Mouse (Mus musculus) stomach, postnatal 0 days (tissue): ENCODE measurements at regions not wholly inside any gene's neighbourhood (a gene's known extent, or its start where the extent isn't known, plus 50 kb on each side); places are given as distances from the start of the nearest gene placed in this dataset.
A peak's percentile ranks its signal among the peaks of the same experiment; 100 is the strongest.

Source experiments
- ATAC-seq: fragments of 200-750 bp; cut with Nextera tagmentation; 2 replicates; pipeline ENCODE4 v1.8.0; 2017; ENCODE audit not compliant: low FRiP score, low TSS enrichment
- DNase-seq: peaks from one replicate; pipeline ENCODE4 v3.0.0-alpha.2; 2016; ENCODE audit warnings: low spot score
- H3K27ac ChIP-seq: fragments of 300-500 bp; sonication (generic); replicated peaks from 2 replicates; pipeline ENCODE4 v1.5.1; 2014; ENCODE audit warnings: mild to moderate bottlenecking, control low read depth
- H3K27me3 ChIP-seq: fragments of 300-500 bp; sonication (generic); 2 replicates; pipeline ENCODE4 v1.6.1; 2014; ENCODE audit warnings: low read length; ENCODE audit not compliant: control insufficient read depth, insufficient read depth
- H3K36me3 ChIP-seq: fragments of 300-500 bp; sonication (generic); 2 replicates; pipeline ENCODE4 v1.6.1; 2014; ENCODE audit warnings: low read length, mixed read lengths; ENCODE audit not compliant: control insufficient read depth, insufficient read depth
- H3K4me1 ChIP-seq: fragments of 300-500 bp; sonication (generic); replicated peaks from 2 replicates; pipeline ENCODE4 v1.6.1; 2014; ENCODE audit warnings: antibody characterized with exemption; ENCODE audit not compliant: control insufficient read depth, insufficient read depth
- H3K4me2 ChIP-seq: fragments of 300-500 bp; sonication (generic); replicated peaks from 2 replicates; pipeline ENCODE4 v1.6.1; 2014; ENCODE audit warnings: low read depth, mild to moderate bottlenecking, control low read depth, moderate library complexity
- H3K4me3 ChIP-seq: fragments of 300-500 bp; sonication (generic); 2 replicates; pipeline ENCODE4 v1.5.1; 2014; ENCODE audit warnings: low read depth, low read length, control low read depth
- H3K9ac ChIP-seq: fragments of 300-500 bp; sonication (generic); 2 replicates; pipeline ENCODE4 v1.6.1; 2014; ENCODE audit warnings: mild to moderate bottlenecking, low read length, control low read depth, mixed read lengths
- H3K9me3 ChIP-seq: fragments of 300-500 bp; sonication (generic); 2 replicates; pipeline ENCODE4 v1.6.1; 2016; ENCODE audit warnings: low read length; ENCODE audit not compliant: control insufficient read depth
- CTCF ChIP-seq: IDR thresholded peaks from 2 replicates; pipeline ENCODE4 v1.5.1; 2016; ENCODE audit warnings: antibody characterized with exemption, low read depth, mild to moderate bottlenecking, moderate library complexity
- EP300 ChIP-seq: optimal IDR thresholded peaks from 2 replicates; pipeline ENCODE3; 2016; ENCODE audit warnings: antibody characterized with exemption
- WGBS: fragments of 180-500 bp; shearing (Covaris S2); extraction: QIAGEN DNeasy Blood & Tissue Kit; methylation state at CpG from one replicate; pipeline ENCODE4 v1.1.7; 2014; 5-methylcytosine and 5-hydroxymethylcytosine counted together

DNA sequence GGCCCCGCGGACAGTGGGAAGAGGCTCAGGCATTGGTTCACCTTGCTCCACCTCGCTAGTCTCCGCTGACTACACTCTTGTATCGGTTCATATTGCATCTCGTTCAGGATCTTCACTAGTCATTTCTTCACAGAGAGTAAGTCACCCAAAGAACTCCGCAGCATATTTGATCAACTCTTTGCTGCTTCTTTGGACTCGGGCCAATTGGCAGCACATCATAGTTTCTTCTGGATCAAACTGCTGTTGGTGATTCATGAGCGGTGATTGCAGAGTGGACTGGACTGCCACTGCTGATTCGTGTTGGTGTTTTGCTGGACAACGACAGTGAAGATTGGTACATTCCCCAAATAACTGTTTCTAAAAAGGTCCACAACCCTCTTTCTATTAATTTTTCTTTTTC lies 98.4 kb upstream of the Mb21d2 start:
- H3K9me3 ChIP-seq, result no peaks in the 10 kb centered on the region
- WGBS, result 78% methylated on average over 11 of the region's 11 CpGs
- no peak overlapping the region for H3K4me3 ChIP-seq
- DNase-seq (no peak), ATAC-seq (no peak)
- TF ChIP-seq CTCF (no peak), EP300 (no peak)
- H3K9ac ChIP-seq, result no peak overlapping the region
- H3K27me3 ChIP-seq, result no peaks in the 10 kb centered on the region
- H3K27ac ChIP-seq, result no peak overlapping the region
- no peaks in the 10 kb centered on the region for H3K36me3 ChIP-seq
- no peaks in the 10 kb centered on the region for H3K4me1 ChIP-seq
- no peak overlapping the region for H3K4me2 ChIP-seq

DNA sequence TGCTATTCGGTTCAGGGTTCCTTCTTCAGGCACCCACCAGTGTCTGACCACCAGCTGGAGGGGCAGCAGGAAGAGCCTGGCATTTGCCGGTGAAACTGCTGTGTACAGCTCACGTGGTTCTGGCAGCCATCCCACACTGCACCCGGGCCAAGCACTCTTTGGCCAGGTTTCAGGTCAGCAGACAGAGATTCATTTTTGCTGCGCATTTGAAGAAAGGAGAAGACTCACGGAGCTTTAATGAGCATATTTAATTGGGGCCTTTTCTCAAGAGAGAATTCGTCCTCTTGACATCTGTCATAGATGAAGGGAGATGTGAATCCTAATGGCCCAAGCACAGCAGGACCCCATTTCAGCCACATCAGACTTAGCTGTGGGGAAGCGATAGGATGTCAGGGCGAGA lies 71.8 kb upstream of the Mb21d2 start:
- Histone ChIP-seq H3K9me3 (no peaks in the 10 kb centered on the region), H3K27me3 (no peaks in the 10 kb centered on the region), H3K4me1 (no peaks in the 10 kb centered on the region), H3K36me3 (no peaks in the 10 kb centered on the region), H3K27ac (no peak overlapping the region), H3K4me3 (no peak overlapping the region), H3K4me2 (no peak overlapping the region), H3K9ac (no peak overlapping the region)
- DNase-seq, result peak; percentile 19
- TF ChIP-seq CTCF, result no peak
- TF ChIP-seq EP300, result no peak
- ATAC-seq, result no peak
- WGBS, result 73% methylated on average over 9 of the region's 9 CpGs

DNA sequence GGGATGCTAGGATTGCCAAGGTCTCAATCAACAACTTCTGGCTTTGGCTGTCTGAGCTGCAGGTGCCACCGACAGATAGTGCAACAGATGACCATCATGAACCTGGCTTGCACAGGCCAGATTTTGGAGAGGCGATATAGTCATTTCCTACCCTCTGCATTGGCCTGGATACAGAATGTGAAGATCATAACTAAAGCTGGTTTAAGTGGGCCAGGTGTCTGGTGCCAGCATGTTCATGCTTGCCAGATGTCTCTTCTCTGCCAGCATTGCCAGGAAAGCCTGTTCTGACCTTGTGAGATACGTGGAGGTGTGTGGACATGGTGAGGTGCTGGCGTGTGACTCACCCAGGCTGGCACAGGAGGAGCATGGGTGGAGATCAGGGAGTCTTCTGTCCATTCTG lies 70.2 kb upstream of the Mb21d2 start:
- TF ChIP-seq CTCF (no peak), EP300 (no peak)
- no peaks in the 10 kb centered on the region for H3K27me3 ChIP-seq

DNA sequence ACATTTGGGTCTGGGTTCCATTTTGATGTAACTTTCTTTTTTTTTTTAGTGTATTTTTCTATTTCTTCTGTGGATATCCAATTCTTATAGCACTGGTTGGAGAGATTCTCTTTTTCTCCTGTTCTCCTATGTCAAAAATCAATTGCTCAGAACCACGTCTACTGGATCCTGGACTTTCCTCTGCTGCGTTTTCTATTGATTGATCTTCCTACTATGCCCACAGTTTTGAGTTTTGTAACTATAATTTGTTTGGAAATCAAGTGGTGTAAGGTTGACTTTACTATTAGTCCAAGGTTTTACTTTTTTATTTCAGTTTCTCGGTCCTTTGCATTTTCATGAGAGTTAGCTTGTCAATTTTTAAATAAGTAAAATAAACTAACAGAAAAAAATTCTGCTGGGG lies 67.2 kb upstream of the Mb21d2 start:
- Histone ChIP-seq H3K4me2 (no peak overlapping the region), H3K4me1 (no peaks in the 10 kb centered on the region), H3K4me3 (no peak overlapping the region), H3K9me3 (no peaks in the 10 kb centered on the region), H3K9ac (no peak overlapping the region), H3K27me3 (no peaks in the 10 kb centered on the region), H3K27ac (no peak overlapping the region), H3K36me3 (no peaks in the 10 kb centered on the region)
- WGBS, result 82% methylated on average over 3 of the region's 3 CpGs
- TF ChIP-seq EP300 (no peak), CTCF (no peak)
- ATAC-seq (no peak), DNase-seq (no peak)

More for the DNA sequence above, 70.2 kb upstream of the Mb21d2 start:
- Histone ChIP-seq H3K27ac (no peak overlapping the region), H3K9ac (no peak overlapping the region), H3K4me1 (no peaks in the 10 kb centered on the region), H3K4me2 (no peak overlapping the region), H3K4me3 (no peak overlapping the region), H3K9me3 (no peaks in the 10 kb centered on the region), H3K36me3 (no peaks in the 10 kb centered on the region)
- 71% methylated on average over 4 of the region's 4 CpGs for WGBS
- no peak for DNase-seq
- ATAC-seq, result no peak

DNA sequence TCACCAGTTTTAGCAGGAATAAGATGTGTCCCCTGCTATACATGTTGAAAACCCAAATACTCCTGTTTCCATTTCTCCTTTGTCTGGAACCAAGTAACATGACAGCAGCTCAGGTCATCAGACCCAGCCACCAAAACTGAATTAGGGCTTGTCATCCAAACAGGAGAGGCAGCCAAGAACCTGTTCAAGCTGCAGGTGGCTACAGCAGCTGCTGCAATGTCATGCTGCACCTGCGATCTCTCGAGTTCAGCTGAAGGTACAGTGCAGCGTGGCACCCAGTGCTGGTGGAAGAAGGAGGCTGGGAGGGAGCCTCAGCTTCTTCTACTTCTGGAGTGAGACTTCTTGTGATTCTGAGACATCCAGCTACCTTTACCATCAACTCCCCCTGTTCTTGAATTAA lies 61.2 kb upstream of the Mb21d2 start:
- WGBS, result 85% methylated on average over 3 of the region's 3 CpGs
- no peak for ATAC-seq

DNA sequence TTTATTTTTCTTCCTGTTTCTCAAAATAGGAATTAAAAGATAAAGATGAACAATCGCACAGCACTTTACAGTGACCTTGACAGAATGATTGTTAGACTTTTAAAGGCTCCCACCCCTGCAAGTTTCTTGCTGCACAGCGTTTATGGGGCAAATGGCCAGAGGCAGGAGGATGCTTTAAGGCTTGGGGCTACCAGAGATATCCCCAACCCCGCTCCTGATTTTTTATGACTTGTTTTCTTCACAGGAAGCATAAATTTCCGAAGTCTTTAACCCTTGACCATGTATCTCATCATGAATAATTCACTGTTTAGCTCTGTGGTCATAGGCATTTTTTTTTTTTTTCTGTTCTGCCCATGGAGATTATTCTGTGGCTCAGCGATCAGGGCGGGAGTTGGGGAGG lies 55.5 kb upstream of the Mb21d2 start:
- no peaks in the 10 kb centered on the region for H3K4me1 ChIP-seq
- H3K27ac ChIP-seq, result no peak overlapping the region
- no peaks in the 10 kb centered on the region for H3K27me3 ChIP-seq
- H3K4me3 ChIP-seq, result no peak overlapping the region
- H3K9ac ChIP-seq, result no peak overlapping the region
- ATAC-seq (no peak), DNase-seq (no peak)
- WGBS, result 38% methylated on average over 6 of the region's 6 CpGs
- no peak overlapping the region for H3K4me2 ChIP-seq
- no peaks in the 10 kb centered on the region for H3K36me3 ChIP-seq
- H3K9me3 ChIP-seq, result no peaks in the 10 kb centered on the region
- TF ChIP-seq EP300 (no peak), CTCF (no peak)

More for the DNA sequence above, 61.2 kb upstream of the Mb21d2 start:
- H3K4me2 ChIP-seq, result no peak overlapping the region
- TF ChIP-seq EP300 (no peak), CTCF (no peak)
- no peaks in the 10 kb centered on the region for H3K9me3 ChIP-seq
- H3K4me1 ChIP-seq, result no peaks in the 10 kb centered on the region
- DNase-seq, result no peak
- H3K27me3 ChIP-seq, result no peaks in the 10 kb centered on the region
- no peak overlapping the region for H3K9ac ChIP-seq
- no peaks in the 10 kb centered on the region for H3K36me3 ChIP-seq
- no peak overlapping the region for H3K4me3 ChIP-seq
- H3K27ac ChIP-seq, result no peak overlapping the region
